Mouse (Mus musculus) MEL (cell line): Measurements from ENCODE around the gene Ap4s1. TPM values are rescaled to one million over a fixed set of nuclear protein-coding genes. Genes with fewer than 3 reads are reported as not detected.

Source experiments
- DNase-seq: peaks from one replicate; pipeline ENCODE4 v3.0.0; 2011; ENCODE audit warnings: low read depth, low spot score
- H3K27ac ChIP-seq: 2 replicates; pipeline ENCODE4 v1.5.1; 2012; ENCODE audit warnings: low read depth, mild to moderate bottlenecking, control low read depth, low read length, moderate library complexity; ENCODE audit not compliant: control insufficient read depth
- H3K27me3 ChIP-seq, 2 experiments: fragments of 150-350 bp in 1 of 2; sonication (generic) in 1 of 2; 2 replicates each; pipeline ENCODE4 v1.6.1; 2012; ENCODE audit warnings: low read length in 2 of 2, mild to moderate bottlenecking in 2 of 2, improper control_type of control experiment in 1 of 2, moderate library complexity in 1 of 2; ENCODE audit not compliant: insufficient read depth in 2 of 2, control insufficient read depth in 1 of 2
- H3K36me3 ChIP-seq, 2 experiments: 2 replicates each; pipeline ENCODE4 v1.6.1; 2012 to 2014; ENCODE audit warnings: low read length in 2 of 2, improper control_type of control experiment in 1 of 2, inconsistent platforms in 1 of 2, mild to moderate bottlenecking in 1 of 2; ENCODE audit not compliant: insufficient read depth in 2 of 2, control insufficient read depth in 1 of 2
- H3K4me1 ChIP-seq, 2 experiments: fragments of 150-350 bp in 1 of 2; sonication (generic) in 1 of 2; 2 replicates each; pipeline ENCODE4 v1.6.1; 2012; ENCODE audit warnings: low read length in 2 of 2, improper control_type of control experiment in 1 of 2, mild to moderate bottlenecking in 1 of 2; ENCODE audit not compliant: insufficient read depth in 2 of 2, control insufficient read depth in 1 of 2
- H3K4me3 ChIP-seq, 2 experiments: fragments of 150-350 bp in 1 of 2; sonication (generic) in 1 of 2; 2 replicates each; pipeline ENCODE4 v1.5.1; 2012; ENCODE audit warnings: low read depth in 2 of 2, low read length in 2 of 2, mild to moderate bottlenecking in 2 of 2, moderate library complexity in 2 of 2, control low read depth in 1 of 2, improper control_type of control experiment in 1 of 2; ENCODE audit not compliant: control insufficient read depth in 1 of 2, insufficient read depth in 1 of 2
- H3K79me2 ChIP-seq: 2 replicates; pipeline ENCODE4 v1.6.1; 2012; ENCODE audit warnings: mild to moderate bottlenecking, low read length, moderate library complexity; ENCODE audit not compliant: control insufficient read depth, poor library complexity, insufficient read depth
- H3K9ac ChIP-seq: 2 replicates; pipeline ENCODE4 v1.6.1; 2012; ENCODE audit warnings: low read depth, mild to moderate bottlenecking, control low read depth, low read length, moderate library complexity; ENCODE audit not compliant: control insufficient read depth, poor library complexity, severe bottlenecking
- H3K9me3 ChIP-seq: fragments of 150-350 bp; sonication (generic); replicated peaks from 2 replicates; pipeline ENCODE4 v1.6.1; 2012; ENCODE audit warnings: mild to moderate bottlenecking, low read length, improper control_type of control experiment, moderate library complexity; ENCODE audit not compliant: insufficient read depth
- CHD1 ChIP-seq: IDR thresholded peaks from 2 replicates; pipeline ENCODE4 v1.6.1; 2012; ENCODE audit warnings: low read depth, mild to moderate bottlenecking, inconsistent platforms, low read length, improper control_type of control experiment
- CTCF ChIP-seq, 3 experiments: IDR thresholded peaks in 2 of 3; conservative IDR thresholded peaks in 1 of 3; 2 replicates each; pipeline ENCODE4 v1.5.1; 2011 to 2012; ENCODE audit warnings: low read length in 3 of 3, low read depth in 2 of 3, mild to moderate bottlenecking in 2 of 3, improper control_type of control experiment in 1 of 3, inconsistent platforms in 1 of 3, mixed read lengths in 1 of 3, moderate library complexity in 1 of 3; ENCODE audit not compliant: control insufficient read depth in 1 of 3, insufficient read depth in 1 of 3, poor library complexity in 1 of 3, severe bottlenecking in 1 of 3
- E2F4 ChIP-seq: IDR thresholded peaks from 2 replicates; pipeline ENCODE4 v1.6.1; 2011; ENCODE audit warnings: low read depth, low read length, improper control_type of control experiment, borderline replicate concordance
- ELF1 ChIP-seq: IDR thresholded peaks from 2 replicates; pipeline ENCODE4 v1.6.1; 2014; ENCODE audit warnings: low read depth, mild to moderate bottlenecking, inconsistent platforms, low read length, improper control_type of control experiment, moderate library complexity
- HCFC1 ChIP-seq: IDR thresholded peaks from 2 replicates; pipeline ENCODE4 v1.6.1; 2012; ENCODE audit warnings: low read depth, mild to moderate bottlenecking, inconsistent platforms, low read length, improper control_type of control experiment, moderate library complexity
- JUND ChIP-seq: IDR thresholded peaks from 2 replicates; pipeline ENCODE4 v1.6.1; 2011; ENCODE audit warnings: low read depth, mild to moderate bottlenecking, improper control_type of control experiment, low read length
- MAZ ChIP-seq: IDR thresholded peaks from 2 replicates; pipeline ENCODE4 v1.6.1; 2012; ENCODE audit warnings: low read depth, mild to moderate bottlenecking, inconsistent platforms, low read length, improper control_type of control experiment
- MXI1 ChIP-seq: IDR thresholded peaks from 2 replicates; pipeline ENCODE4 v1.6.1; 2011; ENCODE audit warnings: mild to moderate bottlenecking, low read depth, low read length, improper control_type of control experiment
- MYB ChIP-seq: IDR thresholded peaks from 2 replicates; pipeline ENCODE4 v1.6.1; 2011; ENCODE audit warnings: mild to moderate bottlenecking, low read depth, low read length, improper control_type of control experiment
- MYC ChIP-seq: IDR thresholded peaks from 2 replicates; pipeline ENCODE4 v1.6.1; 2011; ENCODE audit warnings: low read depth, mild to moderate bottlenecking, low read length, improper control_type of control experiment, moderate library complexity
- POLR2AphosphoS5 ChIP-seq: IDR thresholded peaks from 2 replicates; pipeline ENCODE4 v1.6.1; 2012; ENCODE audit warnings: low read depth, borderline replicate concordance, mild to moderate bottlenecking, inconsistent platforms, low read length, moderate library complexity, mixed read lengths
- RAD21 ChIP-seq: IDR thresholded peaks from 2 replicates; pipeline ENCODE4 v1.6.1; 2011; ENCODE audit warnings: mild to moderate bottlenecking, low read depth, low read length, improper control_type of control experiment
- SIN3A ChIP-seq: IDR thresholded peaks from 2 replicates; pipeline ENCODE4 v1.6.1; 2012; ENCODE audit warnings: low read length, improper control_type of control experiment, inconsistent platforms
- SMC3 ChIP-seq: IDR thresholded peaks from 2 replicates; pipeline ENCODE4 v1.6.1; 2011; ENCODE audit warnings: low read depth, low read length, improper control_type of control experiment
- TAL1 ChIP-seq: IDR thresholded peaks from 2 replicates; pipeline ENCODE4 v1.6.1; 2012; ENCODE audit warnings: mild to moderate bottlenecking, inconsistent platforms, low read length, moderate library complexity, mixed read lengths
- TBP ChIP-seq: IDR thresholded peaks from 2 replicates; pipeline ENCODE4 v1.8.0; 2011; ENCODE audit warnings: low read depth, low read length, improper control_type of control experiment
- TCF12 ChIP-seq: IDR thresholded peaks from 2 replicates; pipeline ENCODE4 v1.6.1; 2014; ENCODE audit warnings: low read depth, mild to moderate bottlenecking, inconsistent platforms, low read length, improper control_type of control experiment, moderate library complexity
- USF2 ChIP-seq, 2 experiments: IDR thresholded peaks; 2 replicates each; pipeline ENCODE4 v1.6.1; 2011 to 2012; ENCODE audit warnings: improper control_type of control experiment in 2 of 2, low read length in 2 of 2, borderline replicate concordance in 1 of 2, inconsistent platforms in 1 of 2, low read depth in 1 of 2, mild to moderate bottlenecking in 1 of 2; ENCODE audit not compliant: insufficient read depth in 1 of 2
- ZC3H11A ChIP-seq: IDR thresholded peaks from 2 replicates; pipeline ENCODE4 v1.6.1; 2012; ENCODE audit warnings: low read depth, mild to moderate bottlenecking, inconsistent platforms, low read length, improper control_type of control experiment
- ZMIZ1 ChIP-seq: IDR thresholded peaks from 2 replicates; pipeline ENCODE4 v1.6.1; 2012; ENCODE audit warnings: low read depth, mild to moderate bottlenecking, inconsistent platforms, low read length, improper control_type of control experiment, moderate library complexity
- polyA plus RNA-seq, 2 experiments: library from polyadenylated mRNA; stranded (reverse) in 1 of 2; unstranded in 1 of 2; fragments of >175 nt in 1 of 2; fragments of >200 nt in 1 of 2; gene quantifications; 2 replicates each; pipeline versions ENCODE4 v1.2.1 to v1.2.4; 2012; ENCODE audit warnings: low replicate concordance in 2 of 2, low read depth in 1 of 2; ENCODE audit not compliant: insufficient read length in 2 of 2, insufficient read depth in 1 of 2, missing spikeins in 1 of 2
- total RNA-seq: library from RNA; depleted of rRNA; stranded (reverse); fragments of 300-350 nt; gene quantifications from 2 replicates; pipeline ENCODE4 v1.2.3, GENCODE M21; 2012

The Ap4s1 gene
- total and polyA plus RNA-seq, 3 experiments = 9.0 to 13.3 TPM; not detected in 1

- TF ChIP-seq MYB (0 out of 2 replicates have a peak, but pooled peaks have one; percentile 28), CHD1 (no peak), MAZ (0 out of 2 replicates have a peak, but pooled peaks have one; percentile 36), SMC3 (peak; percentile 86), TCF12 (0 out of 2 replicates have a peak, but pooled peaks have one; percentile 25), ZMIZ1 (no peak), RAD21 (peak; percentile 70), MXI1 (no peak), ZC3H11A (peak; percentile 56), CTCF (IDR thresholded peaks at IDR 0.05 in 2 of 3, conservative IDR thresholded peaks at IDR 0.05 in 1 of 3; ENCODE audit: control insufficient read depth in 1 of 3, insufficient read depth in 1 of 3, low read depth in 2 of 3, low read length in 3 of 3, poor library complexity in 1 of 3, severe bottlenecking in 1 of 3) (peak; percentile 71 to 85 (median 77))
- Histone ChIP-seq H3K79me2 (no peaks in the 10 kb centered on the region), H3K9me3 (no peaks in the 10 kb centered on the region), H3K36me3 (peaks cover 0 to 18% of the 10 kb centered on the region in 2 experiments; a peak in 1 of 4 replicates), H3K4me3 (no peak overlapping the region), H3K27ac (no peak overlapping the region), H3K27me3 (no peaks in the 10 kb centered on the region), H3K9ac (no peak overlapping the region), H3K4me1 (no peaks in the 10 kb centered on the region)
- DNase-seq = peak; percentile 67
Observed at GRCm38 (mm10) chr12:51741690-51742089, 50.9 kb downstream of the Ap4s1 start.

- Histone ChIP-seq H3K4me3 (no peak overlapping the region), H3K9ac (no peak overlapping the region), H3K79me2 (no peaks in the 10 kb centered on the region), H3K27ac (no peak overlapping the region), H3K27me3 (no peaks in the 10 kb centered on the region), H3K36me3 (peaks cover 0 to 30% of the 10 kb centered on the region in 2 experiments; a peak in 2 of 4 replicates), H3K4me1 (no peaks in the 10 kb centered on the region), H3K9me3 (no peaks in the 10 kb centered on the region)
- no peak for DNase-seq
- TF ChIP-seq JUND (no peak), POLR2AphosphoS5 (no peak), SIN3A (no peak), TAL1 (no peak), RAD21 (no peak), HCFC1 (no peak), CHD1 (no peak), ZC3H11A (no peak), TBP (no peak), MYC (no peak)
Observed at GRCm38 (mm10) chr12:51744957-51745356, 54.1 kb downstream of the Ap4s1 start.

- H3K36me3 ChIP-seq = peaks cover 0 to 44% of the 10 kb centered on the region in 2 experiments; a peak in 2 of 4 replicates
- peak; percentile 28 for DNase-seq
- H3K9ac ChIP-seq = no peak overlapping the region
- no peaks in the 10 kb centered on the region for H3K79me2 ChIP-seq
- H3K27me3 ChIP-seq = no peaks in the 10 kb centered on the region
- H3K9me3 ChIP-seq = no peaks in the 10 kb centered on the region
- no peak overlapping the region for H3K4me3 ChIP-seq
- no peaks in the 10 kb centered on the region for H3K4me1 ChIP-seq
- no peak overlapping the region for H3K27ac ChIP-seq
- TF ChIP-seq USF2 (IDR thresholded peaks at IDR 0.05; ENCODE audit: borderline replicate concordance in 1 of 2, insufficient read depth in 1 of 2, low read depth in 1 of 2, low read length in 2 of 2) (no peak), MYC (0 out of 2 replicates have a peak, but pooled peaks have one; percentile 51), TBP (no peak), E2F4 (no peak), CTCF (IDR thresholded peaks at IDR 0.05 in 2 of 3, conservative IDR thresholded peaks at IDR 0.05 in 1 of 3; ENCODE audit: control insufficient read depth in 1 of 3, insufficient read depth in 1 of 3, low read depth in 2 of 3, low read length in 3 of 3, poor library complexity in 1 of 3, severe bottlenecking in 1 of 3) (peak in 1 of 3 experiments; percentile 36; a peak in 2 of 6 replicates), SMC3 (peak; percentile 34), RAD21 (peak; percentile 31), ELF1 (no peak)
Observed at GRCm38 (mm10) chr12:51747348-51747747, 56.5 kb downstream of the Ap4s1 start.
